Mouse (Mus musculus): ENCODE data around the gene C130050O18Rik. TPM values are rescaled to one million over a fixed set of nuclear protein-coding genes. Genes with fewer than 3 reads are reported as not detected.

The C130050O18Rik gene
- total RNA-seq, 1 experiment, result 0.49 TPM

DNA sequence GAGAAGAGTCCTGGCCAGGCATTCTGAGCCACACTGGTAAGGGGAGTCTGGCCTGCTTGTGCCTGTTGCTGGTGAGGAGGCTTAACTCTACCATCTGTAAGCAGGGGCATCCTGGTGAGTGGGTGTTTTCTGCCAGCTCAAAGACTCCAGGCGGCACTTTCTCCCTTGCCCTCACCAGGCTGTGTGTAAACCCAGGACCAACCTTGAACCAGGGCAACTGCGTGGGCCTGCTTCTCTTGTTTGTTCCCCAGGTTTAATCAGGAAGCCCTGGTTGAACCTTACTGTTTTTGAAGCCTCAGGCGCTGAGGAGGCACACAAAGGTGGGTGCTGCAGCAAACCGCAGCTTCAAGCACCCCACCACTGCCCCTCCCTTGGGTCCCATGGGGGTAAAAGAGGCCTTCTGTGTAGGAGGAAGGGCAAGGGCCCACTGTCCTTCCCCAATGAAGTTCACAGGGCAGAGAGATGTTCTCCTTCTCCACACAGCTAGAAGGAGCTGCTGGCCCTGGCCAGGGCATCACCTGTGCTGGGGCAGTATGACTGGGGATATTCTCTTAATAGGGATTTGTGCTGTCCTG, 37.1 kb upstream of the C130050O18Rik start:
- H3K4me1 ChIP-seq (ENCODE audit: control insufficient read depth in 2 of 2, insufficient read depth in 2 of 2, low read length in 2 of 2, poor library complexity in 1 of 2), result peaks cover 4 to 36% of the 10 kb centered on the region in 2 experiments; a peak in 3 of 4 replicates
- in situ Hi-C loops (cut with MboI; ENCODE audit: low sequenced_read_pairs in 2 of 2, unreplicated experiment in 2 of 2), result no loop called here
- no peak for TF ChIP-seq ZNF384 (IDR thresholded peaks at IDR 0.05; ENCODE audit: low read depth, low read length)
- TF ChIP-seq MAFK (IDR thresholded peaks at IDR 0.05; ENCODE audit: insufficient read depth, low read depth, low read length), result no peak
- no peak for TF ChIP-seq HCFC1 (IDR thresholded peaks at IDR 0.05; ENCODE audit: borderline replicate concordance, insufficient read depth, low read length)

GRCm38 (mm10) chr5:139368638-139369320, 36.3 kb upstream of the C130050O18Rik start:
- Histone ChIP-seq H3K9ac (ENCODE audit: insufficient read depth, low read depth, low read length, poor library complexity, severe bottlenecking) (no peak overlapping the region), H3K4me3 (ENCODE audit: insufficient read depth in 1 of 2, low read depth in 1 of 2, low read length in 2 of 2, poor library complexity in 1 of 2, severe bottlenecking in 1 of 2) (no peak overlapping the region), H3K36me3 (ENCODE audit: control insufficient read depth, insufficient read depth, low read length, poor library complexity, severe bottlenecking) (peaks cover 2% of the 10 kb centered on the region; the same call in 1 of the 2 replicates), H3K9me3 (ENCODE audit: control insufficient read depth, insufficient read depth, low read depth, low read length) (no peaks in the 10 kb centered on the region), H3K27ac (ENCODE audit: insufficient read depth, low read depth, low read length, poor library complexity, severe bottlenecking) (no peak overlapping the region), H3K4me1 (ENCODE audit: control insufficient read depth in 2 of 2, insufficient read depth in 2 of 2, low read length in 2 of 2, poor library complexity in 1 of 2) (peaks cover 4 to 36% of the 10 kb centered on the region in 2 experiments; a peak in 3 of 4 replicates)
- in situ Hi-C loops (cut with MboI; ENCODE audit: low sequenced_read_pairs in 2 of 2, unreplicated experiment in 2 of 2), result no loop called here
- DNase-seq (ENCODE audit: low read depth, low spot score), result no peak
- no peak for TF ChIP-seq HCFC1 (IDR thresholded peaks at IDR 0.05; ENCODE audit: borderline replicate concordance, insufficient read depth, low read length)
- no peak for TF ChIP-seq MAFK (IDR thresholded peaks at IDR 0.05; ENCODE audit: insufficient read depth, low read depth, low read length)

More for the DNA sequence above, 37.1 kb upstream of the C130050O18Rik start:
- no peak overlapping the region for H3K9ac ChIP-seq (ENCODE audit: insufficient read depth, low read depth, low read length, poor library complexity, severe bottlenecking)
- peaks cover 4% of the 10 kb centered on the region; the same call in 1 of the 2 replicates for H3K36me3 ChIP-seq (ENCODE audit: control insufficient read depth, insufficient read depth, low read length, poor library complexity, severe bottlenecking)
- H3K4me3 ChIP-seq (ENCODE audit: insufficient read depth in 1 of 2, low read depth in 1 of 2, low read length in 2 of 2, poor library complexity in 1 of 2, severe bottlenecking in 1 of 2), result no peak overlapping the region
- no peak overlapping the region for H3K27ac ChIP-seq (ENCODE audit: insufficient read depth, low read depth, low read length, poor library complexity, severe bottlenecking)
- H3K9me3 ChIP-seq (ENCODE audit: control insufficient read depth, insufficient read depth, low read depth, low read length), result no peaks in the 10 kb centered on the region
- no peak for DNase-seq (ENCODE audit: low read depth, low spot score)

GRCm38 (mm10) chr5:139370336-139370735, 34.7 kb upstream of the C130050O18Rik start:
- Histone ChIP-seq H3K4me1 (ENCODE audit: control insufficient read depth in 2 of 2, insufficient read depth in 2 of 2, low read length in 2 of 2, poor library complexity in 1 of 2) (peaks cover 2 to 31% of the 10 kb centered on the region in 2 experiments; a peak in 3 of 4 replicates), H3K4me3 (ENCODE audit: insufficient read depth in 1 of 2, low read depth in 1 of 2, low read length in 2 of 2, poor library complexity in 1 of 2, severe bottlenecking in 1 of 2) (no peak overlapping the region), H3K27ac (ENCODE audit: insufficient read depth, low read depth, low read length, poor library complexity, severe bottlenecking) (no peak overlapping the region), H3K36me3 (ENCODE audit: control insufficient read depth, insufficient read depth, low read length, poor library complexity, severe bottlenecking) (no peaks in the 10 kb centered on the region), H3K9ac (ENCODE audit: insufficient read depth, low read depth, low read length, poor library complexity, severe bottlenecking) (no peak overlapping the region), H3K9me3 (ENCODE audit: control insufficient read depth, insufficient read depth, low read depth, low read length) (no peaks in the 10 kb centered on the region)
- DNase-seq (ENCODE audit: low read depth, low spot score), result no peak
- TF ChIP-seq ZC3H11A (IDR thresholded peaks at IDR 0.05; ENCODE audit: borderline replicate concordance, low read depth, low read length) (no peak), ZNF384 (IDR thresholded peaks at IDR 0.05; ENCODE audit: low read depth, low read length) (no peak), MAFK (IDR thresholded peaks at IDR 0.05; ENCODE audit: insufficient read depth, low read depth, low read length) (no peak), HCFC1 (IDR thresholded peaks at IDR 0.05; ENCODE audit: borderline replicate concordance, insufficient read depth, low read length) (no peak), CHD2 (IDR thresholded peaks at IDR 0.05; ENCODE audit: low read depth, low read length) (no peak)
- in situ Hi-C loops (cut with MboI; ENCODE audit: low sequenced_read_pairs in 2 of 2, unreplicated experiment in 2 of 2), result no loop called here

DNA sequence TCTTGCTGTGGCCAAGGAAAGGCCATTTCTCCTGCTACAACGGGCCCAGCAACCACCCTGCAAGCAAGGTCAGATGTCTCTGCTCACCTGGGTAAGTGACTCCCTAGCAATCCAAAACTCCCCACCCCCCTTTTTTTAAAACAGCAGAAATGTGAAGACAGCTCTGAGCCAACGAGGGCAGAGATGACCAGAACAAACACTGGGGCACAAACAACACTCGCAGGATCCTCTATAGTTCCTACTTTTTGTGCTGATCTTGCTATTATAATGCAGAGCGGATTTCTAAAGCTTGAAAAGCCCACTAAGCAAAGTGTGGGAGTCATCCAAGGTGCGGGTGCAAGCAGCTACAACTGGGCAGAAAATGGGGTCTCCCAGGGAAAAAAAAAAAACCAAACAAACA, 34.0 kb upstream of the C130050O18Rik start:
- Histone ChIP-seq H3K9ac (ENCODE audit: insufficient read depth, low read depth, low read length, poor library complexity, severe bottlenecking) (peak overlapping the region; percentile 84; the same call in 1 of the 2 replicates), H3K36me3 (ENCODE audit: control insufficient read depth, insufficient read depth, low read length, poor library complexity, severe bottlenecking) (no peaks in the 10 kb centered on the region), H3K4me3 (ENCODE audit: insufficient read depth in 1 of 2, low read depth in 1 of 2, low read length in 2 of 2, poor library complexity in 1 of 2, severe bottlenecking in 1 of 2) (no peak overlapping the region), H3K4me1 (ENCODE audit: control insufficient read depth in 2 of 2, insufficient read depth in 2 of 2, low read length in 2 of 2, poor library complexity in 1 of 2) (peaks cover 2 to 25% of the 10 kb centered on the region in 2 experiments; a peak in 3 of 4 replicates), H3K9me3 (ENCODE audit: control insufficient read depth, insufficient read depth, low read depth, low read length) (no peaks in the 10 kb centered on the region), H3K27ac (ENCODE audit: insufficient read depth, low read depth, low read length, poor library complexity, severe bottlenecking) (no peak overlapping the region)
- TF ChIP-seq ZC3H11A (IDR thresholded peaks at IDR 0.05; ENCODE audit: borderline replicate concordance, low read depth, low read length), result no peak
- TF ChIP-seq MAFK (IDR thresholded peaks at IDR 0.05; ENCODE audit: insufficient read depth, low read depth, low read length), result peak; percentile 56; the same call in 1 of the 2 replicates
- no peak for TF ChIP-seq ZNF384 (IDR thresholded peaks at IDR 0.05; ENCODE audit: low read depth, low read length)
- TF ChIP-seq CHD2 (IDR thresholded peaks at IDR 0.05; ENCODE audit: low read depth, low read length), result no peak
- TF ChIP-seq HCFC1 (IDR thresholded peaks at IDR 0.05; ENCODE audit: borderline replicate concordance, insufficient read depth, low read length), result no peak
- DNase-seq (ENCODE audit: low read depth, low spot score), result no peak
- in situ Hi-C loops (cut with MboI; ENCODE audit: low sequenced_read_pairs in 2 of 2, unreplicated experiment in 2 of 2), result no loop called here
